Mouse (Mus musculus) limb, embryonic 11.5 days (tissue): ENCODE results near the gene Med16. TPM values are rescaled to one million over a fixed set of nuclear protein-coding genes. Genes with fewer than 3 reads are reported as not detected.

Experiments used
- ATAC-seq: fragments of 200-750 bp; cut with Nextera tagmentation; 2 replicates; pipeline ENCODE4 v1.8.0; 2017; ENCODE audit warnings: low read depth; ENCODE audit not compliant: insufficient number of reproducible peaks, low FRiP score, low TSS enrichment
- DNase-seq: peaks from one replicate; pipeline ENCODE4 v3.0.0-alpha.2; 2015; ENCODE audit warnings: low spot score
- H3K27ac ChIP-seq: fragments of 300-500 bp; sonication (generic); replicated peaks from 2 replicates; pipeline ENCODE4 v1.5.1; 2014; ENCODE audit warnings: low read depth, mild to moderate bottlenecking, low read length
- H3K27me3 ChIP-seq: fragments of 300-500 bp; sonication (generic); 2 replicates; pipeline ENCODE4 v1.6.1; 2014; ENCODE audit warnings: mild to moderate bottlenecking, low read length, mixed read lengths; ENCODE audit not compliant: control insufficient read depth, insufficient read depth
- H3K36me3 ChIP-seq: fragments of 300-500 bp; sonication (generic); 2 replicates; pipeline ENCODE4 v1.6.1; 2014; ENCODE audit warnings: mild to moderate bottlenecking, low read length, moderate library complexity, mixed read lengths; ENCODE audit not compliant: control insufficient read depth, insufficient read depth
- H3K4me1 ChIP-seq: fragments of 300-500 bp; sonication (generic); 2 replicates; pipeline ENCODE4 v1.6.1; 2014; ENCODE audit warnings: low read length, mixed read lengths; ENCODE audit not compliant: control insufficient read depth, insufficient read depth
- H3K4me2 ChIP-seq: fragments of 300-500 bp; sonication (generic); 2 replicates; pipeline ENCODE4 v1.6.1; 2014; ENCODE audit warnings: low read depth, mild to moderate bottlenecking, moderate library complexity; ENCODE audit not compliant: severe bottlenecking
- H3K4me3 ChIP-seq: fragments of 300-500 bp; sonication (generic); 2 replicates; pipeline ENCODE4 v1.5.1; 2014; ENCODE audit warnings: low read depth, low read length
- H3K9ac ChIP-seq: fragments of 300-500 bp; sonication (generic); 2 replicates; pipeline ENCODE4 v1.6.1; 2014; ENCODE audit warnings: mild to moderate bottlenecking, low read length
- H3K9me3 ChIP-seq: fragments of 300-500 bp; sonication (generic); 2 replicates; pipeline ENCODE4 v1.6.1; 2016; ENCODE audit warnings: low read length; ENCODE audit not compliant: control insufficient read depth
- WGBS: fragments of 180-500 bp; shearing (Covaris S2); extraction: QIAGEN DNeasy Blood & Tissue Kit; methylation state at CpG from one replicate; pipeline ENCODE4 v1.1.7; 2014; 5-methylcytosine and 5-hydroxymethylcytosine counted together
- polyA plus RNA-seq: library from polyadenylated mRNA; unstranded; fragments of >200 nt; fragmentation: Nextera tagmentation; extraction: Ambion mirVana; gene quantifications from 2 replicates; pipeline ENCODE4 v1.2.1, GENCODE M21; 2014

Med16 gene
- polyA plus RNA-seq, 1 experiment from 2014 or later = 43.1 TPM

DNA sequence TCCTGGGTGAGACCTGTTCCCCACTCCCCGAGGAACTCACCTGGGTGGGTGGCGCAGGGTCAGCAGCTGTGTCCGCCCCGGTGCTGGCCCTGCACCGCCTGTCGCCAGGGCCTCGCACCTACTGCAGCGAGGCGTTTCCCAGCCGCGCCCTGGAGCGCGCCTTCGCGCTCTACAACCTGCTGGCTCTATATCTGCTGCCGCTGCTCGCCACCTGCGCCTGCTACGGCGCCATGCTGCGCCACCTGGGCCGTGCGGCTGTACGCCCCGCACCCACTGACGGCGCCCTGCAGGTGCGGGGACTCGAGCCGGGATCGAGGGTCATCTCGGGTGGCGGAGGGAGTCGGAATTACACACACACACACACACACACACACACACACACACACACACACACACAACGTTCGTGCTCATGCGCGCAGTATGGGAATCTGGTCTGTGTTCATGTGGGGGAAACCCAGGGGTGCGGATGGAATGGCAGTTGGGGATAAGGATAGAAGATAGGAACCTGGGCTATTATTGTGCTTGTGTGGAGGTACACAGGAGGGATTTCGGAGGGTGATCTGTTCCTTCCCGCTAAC is 12.3 kb upstream of the Med16 start, which contains the start of gene R3hdm4:
Gene R3hdm4 (minus strand): TSS at position 251 of the 578 bp plus-strand sequence.
- peak within 1 kb of the TSS; percentile 43 for H3K9ac ChIP-seq
- H3K27ac ChIP-seq = no peak within 1 kb of the TSS
- peak within 1 kb of the TSS; percentile 25 for H3K4me3 ChIP-seq
- ATAC-seq (no peak), DNase-seq (no peak)
- H3K4me1 ChIP-seq = peaks cover 37% of the 10 kb centered on the region
- peak within 1 kb of the TSS; percentile 45 for H3K4me2 ChIP-seq
- peaks cover 61% of the 10 kb centered on the region for H3K27me3 ChIP-seq
- peaks cover 3% of the 10 kb centered on the region; the same call in 1 of the 2 replicates for H3K9me3 ChIP-seq
- WGBS = 6% methylated on average over 41 of the region's 41 CpGs
- no peaks in the 10 kb centered on the region for H3K36me3 ChIP-seq

DNA sequence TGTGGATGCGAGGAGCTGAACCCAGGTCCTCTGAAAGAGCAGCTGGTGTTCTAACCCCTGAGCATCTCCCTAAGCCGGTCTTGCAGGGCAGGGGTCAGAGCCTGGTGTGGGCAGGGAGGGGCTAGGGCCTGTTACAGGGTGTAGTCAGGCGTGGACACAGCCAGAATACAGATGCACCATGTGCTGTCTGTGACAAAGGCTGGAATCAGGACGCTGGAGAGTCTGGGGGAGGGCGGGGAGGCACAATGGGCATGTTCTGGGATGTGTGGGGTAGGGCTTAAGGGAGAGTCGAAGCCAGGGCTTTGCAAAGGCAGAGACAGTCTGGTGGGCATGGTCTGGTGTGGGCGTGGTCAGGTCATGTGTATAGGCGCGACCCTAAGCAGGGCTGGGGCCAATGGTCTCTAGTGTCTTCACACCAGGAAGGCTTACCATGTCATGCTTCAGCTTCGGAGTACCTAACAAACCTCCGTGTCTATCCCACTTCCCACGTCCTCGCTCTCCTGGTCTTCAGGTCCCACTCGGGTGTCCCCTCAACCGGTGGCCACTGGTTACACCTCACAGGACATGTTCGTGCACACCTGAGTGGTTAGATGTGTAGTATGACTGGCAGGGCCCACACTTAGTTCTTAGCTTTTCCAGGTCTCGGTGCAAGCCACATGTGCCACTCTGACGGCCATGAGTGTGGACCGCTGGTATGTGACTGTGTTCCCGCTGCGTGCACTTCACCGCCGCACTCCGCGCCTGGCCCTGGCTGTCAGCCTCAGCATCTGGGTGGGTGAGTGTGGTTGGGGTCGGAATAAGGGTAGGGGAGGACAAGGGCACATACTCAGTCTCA is 11.6 kb upstream of the Med16 start:
- Histone ChIP-seq H3K9ac (no peak overlapping the region; the same call in 1 of the 2 replicates), H3K4me1 (peaks cover 39% of the 10 kb centered on the region), H3K4me2 (peak overlapping the region; percentile 2; the same call in 1 of the 2 replicates), H3K36me3 (no peaks in the 10 kb centered on the region), H3K4me3 (peak overlapping the region; percentile 25), H3K27ac (no peak overlapping the region), H3K9me3 (peaks cover 3% of the 10 kb centered on the region; the same call in 1 of the 2 replicates), H3K27me3 (peaks cover 61% of the 10 kb centered on the region)
- ATAC-seq (0 out of 2 replicates have a peak, but pooled peaks have one; percentile 2), DNase-seq (peak; percentile 35)
- WGBS = 20% methylated on average over 26 of the region's 26 CpGs

DNA sequence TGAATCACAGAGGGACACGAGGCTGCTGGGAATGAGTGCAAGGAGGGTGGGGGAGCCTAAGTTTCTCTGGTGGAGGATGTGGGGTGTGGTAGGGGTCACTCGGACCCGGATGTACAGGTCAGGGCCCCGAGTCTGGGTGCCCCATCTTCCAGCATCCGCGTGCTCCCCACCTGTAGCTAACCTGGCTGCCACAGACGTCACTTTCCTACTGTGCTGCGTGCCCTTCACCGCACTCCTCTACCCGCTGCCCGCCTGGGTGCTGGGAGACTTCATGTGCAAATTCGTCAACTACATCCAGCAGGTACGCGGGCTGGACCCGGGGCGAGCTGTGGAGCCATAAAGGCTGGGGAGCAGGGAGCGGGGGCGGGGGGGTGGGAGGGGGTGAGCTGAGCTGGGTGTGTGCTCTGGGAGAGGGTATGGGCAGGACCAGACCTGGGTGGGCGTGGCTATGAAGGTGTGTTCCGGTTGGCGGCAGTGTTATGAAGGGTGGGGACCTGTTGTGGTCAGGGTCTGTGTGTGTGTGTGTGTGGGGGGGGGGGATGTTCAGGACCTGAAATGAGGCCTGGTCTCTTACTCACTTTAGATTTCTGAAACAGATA is 10.6 kb upstream of the Med16 start:
- Histone ChIP-seq H3K36me3 (no peaks in the 10 kb centered on the region), H3K4me3 (peak overlapping the region; percentile 10; the same call in 1 of the 2 replicates), H3K4me2 (peak overlapping the region; percentile 10; the same call in 1 of the 2 replicates), H3K9ac (no peak overlapping the region), H3K27ac (no peak overlapping the region), H3K9me3 (peaks cover 3% of the 10 kb centered on the region; the same call in 1 of the 2 replicates), H3K4me1 (peaks cover 39% of the 10 kb centered on the region), H3K27me3 (peaks cover 61% of the 10 kb centered on the region)
- ATAC-seq = no peak
- DNase-seq = no peak
- WGBS = 3% methylated on average over 20 of the region's 21 CpGs

DNA sequence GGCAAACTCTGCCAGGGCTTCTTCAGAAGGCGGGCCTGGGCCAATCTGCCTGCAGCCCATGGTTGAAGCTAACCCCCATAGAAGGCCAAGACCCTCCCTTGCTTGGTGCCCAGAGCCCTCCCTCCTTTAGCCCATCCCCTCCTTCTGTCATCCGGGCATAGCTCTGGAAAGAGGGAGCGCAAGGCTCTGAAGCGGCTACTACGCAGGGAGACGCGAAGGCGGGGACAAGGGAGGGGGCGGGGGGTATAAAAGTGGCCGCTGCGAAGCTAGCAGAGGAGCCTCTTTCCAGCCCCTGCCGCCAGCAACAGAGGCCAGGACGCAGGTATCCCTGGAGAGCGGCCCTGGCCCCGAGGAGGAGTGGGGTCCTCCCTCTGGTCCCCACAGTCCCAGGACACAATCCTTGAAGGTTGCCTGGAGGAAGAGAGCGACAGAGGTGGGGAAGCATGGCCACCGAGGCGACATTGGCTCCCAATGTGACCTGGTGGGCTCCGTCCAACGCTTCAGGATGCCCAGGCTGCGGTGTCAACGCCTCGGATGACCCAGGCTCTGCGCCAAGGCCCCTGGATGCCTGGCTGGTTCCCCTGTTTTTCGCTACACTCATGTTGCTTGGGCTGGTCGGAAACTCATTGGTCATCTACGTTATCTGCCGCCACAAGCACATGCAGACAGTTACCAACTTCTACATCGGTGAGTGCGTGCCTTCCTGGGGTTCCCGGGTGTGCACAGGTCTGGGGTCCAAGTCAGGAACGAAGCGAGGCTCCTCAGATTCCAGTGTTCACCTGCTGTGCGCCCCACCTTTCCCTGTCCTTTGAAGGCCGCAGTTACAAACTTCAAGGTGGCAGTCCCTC is 9.7 kb upstream of the Med16 start:
- H3K4me2 ChIP-seq = peak overlapping the region; percentile 37
- ATAC-seq = no peak
- H3K9me3 ChIP-seq = peaks cover 3% of the 10 kb centered on the region; the same call in 1 of the 2 replicates
- H3K27ac ChIP-seq = no peak overlapping the region
- peak overlapping the region; percentile 20 for H3K4me3 ChIP-seq
- peaks cover 61% of the 10 kb centered on the region for H3K27me3 ChIP-seq
- H3K9ac ChIP-seq = peak overlapping the region; percentile 30; the same call in 1 of the 2 replicates
- peak; percentile 34 for DNase-seq
- 5% methylated on average over 35 of the region's 35 CpGs for WGBS
- H3K36me3 ChIP-seq = no peaks in the 10 kb centered on the region
- peaks cover 39% of the 10 kb centered on the region for H3K4me1 ChIP-seq

DNA sequence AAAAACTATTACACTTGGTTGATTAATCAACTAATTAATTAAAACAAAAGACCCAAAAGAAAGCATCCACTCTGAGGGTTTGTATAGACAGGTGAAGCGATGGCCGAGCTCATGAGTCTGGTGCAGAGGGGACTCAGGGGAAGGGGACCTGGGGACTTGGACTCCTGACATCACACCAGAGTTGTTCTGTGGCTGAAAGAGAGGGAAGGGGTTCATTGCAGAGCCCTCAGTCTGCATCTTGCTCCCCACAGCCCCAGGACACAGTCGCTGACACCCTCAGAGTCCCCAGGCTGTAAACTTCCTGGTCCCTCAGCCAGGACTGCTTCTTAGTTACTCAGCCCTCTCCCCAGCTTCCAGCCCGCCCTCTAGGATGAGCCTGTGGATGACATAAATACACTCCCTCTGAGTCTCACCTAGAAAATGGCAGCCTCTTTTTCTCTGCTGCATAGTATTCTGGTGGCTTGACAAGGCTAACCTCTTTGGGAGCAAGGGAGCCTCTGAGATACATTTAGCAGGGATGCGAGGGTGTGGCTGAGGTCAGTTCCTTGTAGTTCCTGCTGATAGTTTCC is 8.9 kb upstream of the Med16 start:
- ATAC-seq = no peak
- Histone ChIP-seq H3K4me2 (peak overlapping the region; percentile 95), H3K36me3 (no peaks in the 10 kb centered on the region), H3K4me1 (peaks cover 39% of the 10 kb centered on the region), H3K27ac (no peak overlapping the region), H3K4me3 (no peak overlapping the region; the same call in 1 of the 2 replicates), H3K27me3 (peaks cover 54% of the 10 kb centered on the region), H3K9ac (peak overlapping the region; percentile 92; the same call in 1 of the 2 replicates), H3K9me3 (peaks cover 3% of the 10 kb centered on the region; the same call in 1 of the 2 replicates)
- 53% methylated on average over 5 of the region's 5 CpGs for WGBS
- DNase-seq = no peak

DNA sequence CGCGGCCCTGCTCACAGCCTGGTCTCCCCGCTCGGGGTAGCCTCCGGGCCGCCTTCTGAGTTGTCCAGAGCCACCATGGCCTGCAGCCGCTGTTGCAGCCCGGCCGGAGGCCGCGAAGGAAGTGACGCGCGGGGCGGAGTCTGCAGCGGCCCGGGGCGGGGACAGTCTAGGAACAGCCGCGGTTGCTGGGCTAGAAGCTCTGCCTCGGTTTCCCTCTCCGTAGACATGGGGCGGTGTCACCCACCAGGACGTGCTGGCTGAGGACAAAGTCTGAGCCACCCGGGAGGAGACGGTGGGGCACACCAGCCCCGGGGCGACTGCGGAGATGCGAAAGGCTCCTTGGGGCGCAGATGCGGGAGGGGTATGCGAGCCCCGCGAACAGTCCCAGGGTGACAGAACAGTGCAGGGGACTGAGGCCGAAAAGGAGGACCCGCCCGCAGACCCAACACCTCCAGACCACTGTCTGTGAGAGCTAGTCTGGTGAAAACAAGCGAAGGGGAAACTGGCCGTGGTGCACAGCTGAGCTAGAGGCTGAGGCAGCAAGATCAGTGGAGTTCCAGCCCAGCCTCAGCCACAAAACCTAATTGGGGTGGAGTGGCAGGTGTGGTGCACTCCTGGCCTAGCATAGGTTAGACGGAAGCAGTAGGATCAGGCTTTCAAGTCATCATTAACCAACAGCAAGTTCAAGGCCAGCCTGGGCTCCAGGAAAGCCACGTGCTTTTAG is 8.2 kb upstream of the Med16 start, which contains the start of gene Kiss1r:
Gene Kiss1r (plus strand): TSS at position 164 of the 724 bp plus-strand sequence.
- Histone ChIP-seq H3K4me2 (peak within 1 kb of the TSS; percentile 95), H3K4me3 (peak within 1 kb of the TSS; percentile 88), H3K27ac (peak within 1 kb of the TSS; percentile 51), H3K36me3 (no peaks in the 10 kb centered on the region), H3K9me3 (no peaks in the 10 kb centered on the region), H3K9ac (peak within 1 kb of the TSS; percentile 92), H3K27me3 (peaks cover 48% of the 10 kb centered on the region), H3K4me1 (peaks cover 39% of the 10 kb centered on the region)
- DNase-seq = peak; percentile 89
- WGBS = 2% methylated on average over 42 of the region's 42 CpGs
- peak; percentile 63 for ATAC-seq

DNA sequence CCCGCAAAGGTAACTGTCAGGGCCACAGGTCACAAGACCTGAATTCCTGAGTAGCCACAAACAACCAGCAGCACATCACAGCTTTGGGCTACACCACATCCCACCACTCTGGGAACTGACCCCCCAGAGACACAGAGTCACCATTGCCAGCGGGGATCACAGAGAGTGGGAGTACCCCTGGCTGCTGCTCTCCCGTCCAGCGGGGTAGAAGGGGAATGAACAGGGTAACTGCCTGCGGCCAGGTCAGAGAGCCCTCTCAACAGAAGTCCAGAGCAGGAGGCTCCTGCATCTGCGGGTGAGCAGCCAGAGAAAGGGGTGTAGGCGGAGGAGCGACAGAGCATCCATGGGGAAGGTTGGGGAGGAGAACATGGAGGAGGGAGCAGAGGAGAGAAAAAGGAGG is 7.4 kb upstream of the Med16 start:
- Histone ChIP-seq H3K36me3 (no peaks in the 10 kb centered on the region), H3K9ac (peak overlapping the region; percentile 92), H3K4me2 (peak overlapping the region; percentile 95), H3K27ac (peak overlapping the region; percentile 51; the same call in 1 of the 2 replicates), H3K4me3 (peak overlapping the region; percentile 88), H3K27me3 (peaks cover 39% of the 10 kb centered on the region), H3K9me3 (no peaks in the 10 kb centered on the region), H3K4me1 (peaks cover 34% of the 10 kb centered on the region)
- WGBS = 7% methylated on average over 8 of the region's 8 CpGs
- DNase-seq (peak; percentile 37), ATAC-seq (no peak)
